Mouse (Mus musculus) liver, postnatal 0 days (tissue): ENCODE results near the gene Rps6kb1.

Source experiments
- CTCF ChIP-seq: sonication (generic); IDR thresholded peaks from 2 replicates; pipeline ENCODE4 v1.5.1; 2016; ENCODE audit warnings: antibody characterized with exemption, low read depth
- EP300 ChIP-seq: IDR thresholded peaks from 2 replicates; pipeline ENCODE4 v1.6.1; 2016; ENCODE audit warnings: antibody characterized with exemption, low read depth, mild to moderate bottlenecking

DNA sequence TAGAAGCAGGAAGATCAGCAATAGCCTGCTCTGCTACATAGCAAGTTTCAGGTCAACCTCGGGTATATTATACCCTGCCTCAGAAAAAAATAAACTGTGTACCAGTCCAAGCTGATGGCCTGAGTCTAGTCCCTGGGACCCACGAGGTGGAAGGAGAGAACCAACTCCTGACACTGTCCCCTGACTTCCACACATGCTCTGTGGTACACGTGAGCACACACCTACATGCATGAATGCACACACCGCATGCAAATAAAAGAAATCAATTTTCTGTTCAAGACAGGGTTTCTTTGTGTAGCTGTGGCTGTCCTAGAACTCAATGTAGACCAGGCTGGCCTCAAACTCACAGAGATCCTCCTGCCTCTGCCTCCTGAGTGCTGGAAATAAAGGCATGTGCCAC is 13.7 kb upstream of the Rps6kb1 start:
- TF ChIP-seq CTCF: no peak
- no peak for TF ChIP-seq EP300
